Mouse (Mus musculus) liver, embryonic 14.5 days (tissue): ENCODE measurements at regions not wholly inside any gene's neighbourhood (a gene's known extent, or its start where the extent isn't known, plus 50 kb on each side); places are given as distances from the start of the nearest gene placed in this dataset.

ENCODE experiments used
- CTCF ChIP-seq: IDR thresholded peaks from 2 replicates; pipeline ENCODE4 v1.5.1; 2016; ENCODE audit warnings: antibody characterized with exemption, low read depth, control low read depth
- EP300 ChIP-seq: IDR thresholded peaks from 2 replicates; pipeline ENCODE4 v1.6.1; 2016; ENCODE audit warnings: antibody characterized with exemption, low read depth

DNA sequence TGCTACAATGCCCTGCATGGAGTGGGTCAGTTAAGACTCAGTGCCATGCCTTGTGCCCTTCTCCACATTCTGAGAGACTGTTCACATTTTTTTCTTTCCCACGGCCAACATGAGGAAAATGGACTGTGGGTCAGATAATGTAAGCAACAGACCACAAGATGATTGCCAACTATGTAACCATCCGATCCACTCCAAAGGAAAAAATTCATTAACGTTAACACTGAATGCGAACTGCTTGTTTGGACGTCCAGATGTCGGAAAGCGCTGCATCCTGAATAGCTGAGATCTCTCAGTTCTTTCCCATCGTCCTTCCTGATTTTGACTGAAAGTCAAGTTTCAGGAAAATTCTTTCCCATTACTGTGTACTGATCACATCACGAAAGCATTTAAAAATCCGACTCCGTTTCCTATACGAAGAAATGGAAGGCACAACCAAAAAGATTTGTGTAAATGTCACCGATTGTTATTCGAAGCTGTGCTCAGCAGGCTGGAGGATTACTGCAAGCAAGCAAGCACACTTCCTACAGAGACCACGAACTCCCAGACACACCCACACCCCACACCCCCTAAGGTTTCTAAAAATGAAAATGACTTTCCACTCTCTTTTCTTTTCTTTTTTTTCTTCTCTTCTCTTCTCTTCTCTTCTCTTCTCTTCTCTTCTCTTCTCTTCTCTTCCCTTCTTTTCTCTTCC, 138.5 kb downstream of the Tgfb2 start:
- TF ChIP-seq CTCF (no peak), EP300 (no peak)
